In genomic region chr14:75844867-75845697, GRCm38 (mm10) we compare ENCODE assay signal across 8 mouse cellular contexts. TPM values are rescaled to one million over a fixed set of nuclear protein-coding genes. Genes with fewer than 3 reads are reported as not detected.
DNase-seq lines count a peak whose midpoint lies in the region; ATAC-seq and TF ChIP-seq lines count a peak whose summit lies in the region.

Gene Tpt1, plus strand, starts transcription at chr14:75845093.

- peak within 1 kb of the TSS; percentile 83 for H3K4me2 ChIP-seq in hindbrain, postnatal 0 days (ENCODE audit: low read depth, low read length)

- H3K36me3 ChIP-seq in hindbrain, postnatal 0 days (ENCODE audit: insufficient read depth, low read length): peaks cover 28% of the 10 kb centered on the region

- peak; percentile 96 for DNase-seq in ZHBTc4 (ENCODE audit: low read depth, low spot score)
- DNase-seq in gastrocnemius, adult 2 months: peak; percentile 99
- peak; percentile 98 for DNase-seq in hindbrain, postnatal 0 days (ENCODE audit: low spot score)
- peak; percentile 99 for DNase-seq in left cerebral cortex, adult 2 months (ENCODE audit: extremely low spot score in 1 of 2, low spot score in 2 of 2)
- peak; percentile 97 for DNase-seq in right cerebral cortex, adult 2 months (ENCODE audit: low spot score in 2 of 2)
- DNase-seq in urinary bladder, postnatal 14 days (ENCODE audit: low spot score): peak; percentile 99

- no peak for TF ChIP-seq CTCF in gastrocnemius, adult 2 months (IDR thresholded peaks at IDR 0.05)
- TF ChIP-seq CTCF in hindbrain, postnatal 0 days (IDR thresholded peaks at IDR 0.05; ENCODE audit: low read depth): no peak
- TF ChIP-seq CTCF in left cerebral cortex, adult 2 months (IDR thresholded peaks at IDR 0.05): no peak

- peak within 1 kb of the TSS; percentile 98 for H3K4me3 ChIP-seq in gastrocnemius, adult 2 months
- peak within 1 kb of the TSS; percentile 88 for H3K4me3 ChIP-seq in hindbrain, postnatal 0 days (ENCODE audit: low read length)
- peak within 1 kb of the TSS; percentile 98 for H3K4me3 ChIP-seq in left cerebral cortex, adult 2 months

- H3K4me1 ChIP-seq in hindbrain, postnatal 0 days (ENCODE audit: insufficient read depth, low read length): peaks cover 3% of the 10 kb centered on the region; the same call in 1 of the 2 replicates

- H3K9me3 ChIP-seq in hindbrain, postnatal 0 days (ENCODE audit: low read length): no peaks in the 10 kb centered on the region

- intact Hi-C loops in gastrocnemius, adult 2 months (cut with DNase I): no loop called here
- intact Hi-C loops in left cerebral cortex, adult 2 months (cut with DNase I): loop anchor here (2.0 to 10.0 kb wide), 2 partner anchors 58 to 570 kb away; partner anchors contain the start of genes Slc25a30 and Tsc22d1

- peak within 1 kb of the TSS; percentile 99 for H3K27ac ChIP-seq in gastrocnemius, adult 2 months
- peak within 1 kb of the TSS; percentile 99 for H3K27ac ChIP-seq in hindbrain, postnatal 0 days
- peak within 1 kb of the TSS; percentile 99 for H3K27ac ChIP-seq in left cerebral cortex, adult 2 months

- ATAC-seq in common myeloid progenitor, adult 5-6 weeks (replicated peaks; ENCODE audit: low read depth, poor library complexity, severe bottlenecking): peak; percentile 85
- peak; percentile 99 for ATAC-seq in hindbrain, postnatal 0 days
- ATAC-seq in megakaryocyte, adult 5-6 weeks (ENCODE audit: poor library complexity, severe bottlenecking): peak; percentile 87

- peak within 1 kb of the TSS; percentile 94 for H3K9ac ChIP-seq in hindbrain, postnatal 0 days (replicated peaks; ENCODE audit: low read length)

- under 1% methylated on average over 101 of the region's 108 CpGs for WGBS in hindbrain, postnatal 0 days

- H3K27me3 ChIP-seq in hindbrain, postnatal 0 days (ENCODE audit: insufficient read depth, low read length): no peaks in the 10 kb centered on the region

RNA-seq across cellular contexts. Expression of gene Tpt1, which starts in this region (rescaled TPM):
- total RNA-seq in common myeloid progenitor, adult 5-6 weeks (2017): 1,030 and 1,151 TPM in 2 replicates
- total RNA-seq in gastrocnemius, adult 2 months (2021): 1,000 to 10,000 TPM; 3,630 to 4,350 TPM
- total RNA-seq in hindbrain, postnatal 0 days (2014; rRNA removed): 377 and 433 TPM in 2 replicates
- 731 and 750 TPM in 2 replicates for polyA plus RNA-seq in hindbrain, postnatal 0 days (2015; fragmentation: Nextera tagmentation; extraction: Ambion mirVana)
- total RNA-seq in left cerebral cortex, adult 2 months (2021): 100 to 1,000 TPM; 975 to 978 TPM
- 5,508 and 5,947 TPM in 2 replicates for total RNA-seq in megakaryocyte, adult 5-6 weeks (2015)
- 1,349 and 1,387 TPM in 2 replicates for total RNA-seq in megakaryocyte, adult 5-6 weeks (2017)

Comparison
In these comparisons a context has a peak if more than half of its experiments do, and no peak if none do; other contexts are left out.
1. Peak in every context shown above with its lines: DNase-seq, ATAC-seq, H3K4me3 ChIP-seq and H3K27ac ChIP-seq.